Comparison of ENCODE assay signal across 9 mouse cellular contexts in the genomic region with DNA sequence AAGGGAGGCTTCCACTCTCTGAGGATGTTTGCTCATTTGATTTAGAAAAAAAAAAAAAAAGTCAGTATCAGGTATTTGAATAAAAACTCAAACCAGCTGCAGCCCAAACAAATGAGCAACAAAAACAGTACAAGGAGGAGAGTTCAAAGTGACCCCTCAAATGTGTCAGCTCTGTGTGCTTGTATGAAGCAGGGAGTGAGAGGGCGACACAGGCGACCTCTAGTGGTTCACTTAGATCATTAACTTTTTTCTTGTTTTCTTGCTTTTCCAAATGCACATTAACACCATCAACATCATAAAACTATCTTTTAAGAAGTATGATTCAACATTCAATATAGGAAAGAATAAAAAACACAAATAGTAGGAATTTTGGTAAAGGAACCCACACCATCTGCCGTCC. TPM values are rescaled to one million over a fixed set of nuclear protein-coding genes. Genes with fewer than 3 reads are reported as not detected.
DNase-seq lines count a peak whose midpoint lies in the region; ATAC-seq lines count a peak whose summit lies in the region.
"Had no signal": no experiment of that assay in that cellular context is flagged by ENCODE, and none has a peak within 500 bp of the region (broad histone marks: within the 10 kb centered on the region; RNA-seq: fewer than 3 reads in every experiment).

No protein-coding gene starts in this region.

- ATAC-seq in monocyte, adult 5-6 weeks (replicated peaks; ENCODE audit: insufficient number of reproducible peaks, low FRiP score, low TSS enrichment, poor library complexity, severe bottlenecking) = no peak

- intact Hi-C loops in left cerebral cortex, postnatal 4 days (cut with DNase I) = no loop called here

- DNase-seq in adrenal gland, postnatal 10 days = peak; percentile 21
- no peak for DNase-seq in adrenal gland, postnatal 4 days (ENCODE audit: low spot score in 2 of 2)
- DNase-seq in left cerebral cortex, postnatal 4 days = peak; percentile 19
- no peak for DNase-seq in left cerebral cortex, adult 9 months (ENCODE audit: low spot score in 2 of 2)
- peak; percentile 46 to 64 for DNase-seq in cerebellum, postnatal 25 days
- peak; percentile 59 for DNase-seq in mesoderm, embryonic 11.5 days (ENCODE audit: low read depth, low spot score)
- DNase-seq in right cerebral cortex, postnatal 14 days = no peak

RNA-seq across cellular contexts. Expression of gene Rab15, which starts 10.0 kb away (rescaled TPM):
- total RNA-seq in adrenal gland, postnatal 10 days (2021) = 1 to 10 TPM; 3.6 to 7.7 TPM
- total RNA-seq in adrenal gland, postnatal 4 days (2021) = 10 to 100 TPM in 1 of 2 experiments, 1 to 10 TPM in 1; 6.4 to 10.1 TPM
- 100 to 1,000 TPM; 102 to 111 TPM for total RNA-seq in left cerebral cortex, postnatal 4 days (2021)
- total RNA-seq in monocyte, adult 5-6 weeks (2017) = not detected in 3 replicates

RNA-seq across cellular contexts. Expression of gene Gpx2, which starts 37.4 kb away (rescaled TPM):
- not detected for total RNA-seq in adrenal gland, postnatal 10 days (2021)
- total RNA-seq in adrenal gland, postnatal 4 days (2021) = not detected
- not detected for total RNA-seq in left cerebral cortex, postnatal 4 days (2021)
- not detected in 3 replicates for total RNA-seq in monocyte, adult 5-6 weeks (2017)
- total RNA-seq: heart, postnatal 14 days had no signal

Comparison
In these comparisons a context has a peak if more than half of its experiments do, and no peak if none do; other contexts are left out.
1. DNase-seq: peak in adrenal gland, postnatal 10 days (single experiment), left cerebral cortex, postnatal 4 days (single experiment), cerebellum, postnatal 25 days (2 of 2) and mesoderm, embryonic 11.5 days (single experiment); none in adrenal gland, postnatal 4 days (0 of 2), left cerebral cortex, adult 9 months (0 of 2) and right cerebral cortex, postnatal 14 days (single experiment).
2. RNA of gene Rab15, which starts 10.0 kb away (total RNA-seq): 102 to 111 TPM in left cerebral cortex, postnatal 4 days; 6.4 to 10.1 TPM in adrenal gland, postnatal 4 days, 3.6 to 7.7 TPM in adrenal gland, postnatal 10 days and not detected in monocyte, adult 5-6 weeks; every median in the first group is over 4 times any median in the second.